In genomic region chr1:74314796-74315195, GRCm38 (mm10) we compare ENCODE assay signal across 28 mouse cellular contexts. TPM values are rescaled to one million over a fixed set of nuclear protein-coding genes. Genes with fewer than 3 reads are reported as not detected.
DNase-seq lines count a peak whose midpoint lies in the region; TF ChIP-seq lines count a peak whose summit lies in the region.
"Had no signal": no experiment of that assay in that cellular context is flagged by ENCODE, and none has a peak within 500 bp of the region (broad histone marks: within the 10 kb centered on the region; RNA-seq: fewer than 3 reads in every experiment).

No protein-coding gene starts in this region.

- TF ChIP-seq CTCF in gastrocnemius, adult 2 months (IDR thresholded peaks at IDR 0.05) = no peak
- no peak for TF ChIP-seq CTCF in heart, adult 2 months (IDR thresholded peaks at IDR 0.05)
- no peak for TF ChIP-seq CTCF in layer of hippocampus, adult 2 months (conservative IDR thresholded peaks at IDR 0.05)

- intact Hi-C loops in gastrocnemius, adult 2 months (cut with DNase I) = no loop called here
- intact Hi-C loops in heart, adult 2 months (cut with DNase I) = loop anchor here (2.0 kb wide), 1 partner anchor 16 kb away; no protein-coding TSS in a partner anchor
- intact Hi-C loops in heart, postnatal 36 days (cut with DNase I) = no loop called here

- peaks cover 8% of the 10 kb centered on the region for H3K4me1 ChIP-seq in heart, adult 2 months (ENCODE audit: control insufficient read depth, insufficient read depth, low read length)
- H3K4me1 ChIP-seq: embryonic facial prominence, embryonic 15.5 days; forebrain, embryonic 12.5 days had no signal

- no peak overlapping the region for H3K9ac ChIP-seq in heart, adult 2 months (ENCODE audit: low read depth, low read length)
- H3K9ac ChIP-seq: embryonic facial prominence, embryonic 13.5 days; embryonic facial prominence, embryonic 15.5 days; forebrain, embryonic 12.5 days had no signal

- no peaks in the 10 kb centered on the region for H3K36me3 ChIP-seq in heart, adult 2 months (ENCODE audit: control insufficient read depth, insufficient read depth, low read length)
- H3K36me3 ChIP-seq: embryonic facial prominence, embryonic 13.5 days; embryonic facial prominence, embryonic 15.5 days; forebrain, embryonic 10.5 days; forebrain, embryonic 12.5 days; G1E had no signal

- H3K4me3 ChIP-seq in gastrocnemius, adult 2 months = no peak overlapping the region
- no peak overlapping the region for H3K4me3 ChIP-seq in heart, adult 2 months
- no peak overlapping the region for H3K4me3 ChIP-seq in layer of hippocampus, adult 2 months
- H3K4me3 ChIP-seq: embryonic facial prominence, embryonic 13.5 days; embryonic facial prominence, embryonic 15.5 days; erythroblast, embryonic 14.5 days; forebrain, embryonic 10.5 days; forebrain, embryonic 12.5 days had no signal

- WGBS in heart, adult 2 months = 60% methylated on average over 3 of the region's 3 CpGs

- TF ChIP-seq EP300 in heart, adult 2 months (IDR thresholded peaks at IDR 0.05; ENCODE audit: insufficient read depth, low read depth, low read length) = no peak

- no peaks in the 10 kb centered on the region for H3K79me2 ChIP-seq in heart, adult 2 months (replicated peaks; ENCODE audit: control insufficient read depth, insufficient read depth, low read length)

- H3K27me3 ChIP-seq in heart, adult 2 months (ENCODE audit: control insufficient read depth, insufficient read depth, low read length) = no peaks in the 10 kb centered on the region
- H3K27me3 ChIP-seq: CH12.LX; embryonic facial prominence, embryonic 13.5 days; embryonic facial prominence, embryonic 15.5 days; forebrain, embryonic 12.5 days; Patski had no signal

- H3K27ac ChIP-seq in gastrocnemius, adult 2 months = peak overlapping the region; percentile 63
- peak overlapping the region; percentile 67 for H3K27ac ChIP-seq in heart, adult 2 months
- peak overlapping the region; percentile 2; the same call in 1 of the 2 replicates for H3K27ac ChIP-seq in layer of hippocampus, adult 2 months
- H3K27ac ChIP-seq: embryonic facial prominence, embryonic 13.5 days; embryonic facial prominence, embryonic 15.5 days; forebrain, embryonic 10.5 days; forebrain, embryonic 12.5 days had no signal

- DNase-seq in gastrocnemius, adult 2 months = no peak
- DNase-seq in gastrocnemius, adult 18-20 months (ENCODE audit: low spot score) = no peak
- DNase-seq in heart, adult 2 months = no peak
- DNase-seq in heart, postnatal 36 days = no peak
- DNase-seq in layer of hippocampus, adult 2 months (ENCODE audit: low spot score in 2 of 2) = no peak
- no peak for DNase-seq in layer of hippocampus, adult 11-12 months (ENCODE audit: low spot score)
- DNase-seq: adrenal gland, adult 8-10 months; adrenal gland, postnatal 14 days; adrenal gland, postnatal 36 days; B cell, adult 2 months; cerebellum, adult 11 months; cerebellum, adult 18-20 months; cerebellum, adult 8-10 months; cerebellum, adult 9-11 months; cerebellum, postnatal 14 days; cerebellum, postnatal 36 days; embryo, embryonic 11 days had no signal

- TF ChIP-seq POLR2A in heart, adult 2 months (IDR thresholded peaks at IDR 0.05; ENCODE audit: insufficient read depth, low read depth, low read length) = no peak

RNA-seq across cellular contexts. Expression of gene Tmbim1, which starts 9.4 kb away (rescaled TPM):
- 10 to 100 TPM; 35.2 to 35.4 TPM for total RNA-seq in gastrocnemius, adult 2 months (2021)
- 10 to 100 TPM; 29.0 to 42.2 TPM for total RNA-seq in gastrocnemius, adult 18-20 months (2021)
- 10 to 100 TPM; 41.3 to 48.1 TPM for total RNA-seq in heart, adult 2 months (2021)
- 97.1 and 148 TPM in 2 replicates for polyA plus RNA-seq in heart, adult 2 months (2012; rRNA removed)
- 10 to 100 TPM; 45.8 to 50.5 TPM for total RNA-seq in heart, postnatal 36 days (2021)
- 10 to 100 TPM; 23.3 to 23.9 TPM for total RNA-seq in layer of hippocampus, adult 2 months (2021)

RNA-seq across cellular contexts. Expression of gene Pnkd, which starts 30.1 kb away (rescaled TPM):
- 10 to 100 TPM; 45.4 to 70.5 TPM for total RNA-seq in gastrocnemius, adult 2 months (2021)
- total RNA-seq in gastrocnemius, adult 18-20 months (2021) = 10 to 100 TPM; 54.0 to 63.3 TPM
- total RNA-seq in heart, adult 2 months (2021) = 100 to 1,000 TPM; 126 to 140 TPM
- polyA plus RNA-seq in heart, adult 2 months (2012; rRNA removed) = 104 and 113 TPM in 2 replicates
- total RNA-seq in heart, postnatal 36 days (2021) = 100 to 1,000 TPM; 145 to 159 TPM
- 100 to 1,000 TPM; 171 to 185 TPM for total RNA-seq in layer of hippocampus, adult 2 months (2021)

RNA-seq across cellular contexts. Expression of gene Aamp, which starts 30.3 kb away (rescaled TPM):
- total RNA-seq in gastrocnemius, adult 2 months (2021) = 10 to 100 TPM; 69.4 to 76.1 TPM
- total RNA-seq in gastrocnemius, adult 18-20 months (2021) = 10 to 100 TPM; 74.4 to 77.1 TPM
- 100 to 1,000 TPM in 1 of 2 experiments, 10 to 100 TPM in 1; 89.3 to 100 TPM for total RNA-seq in heart, adult 2 months (2021)
- polyA plus RNA-seq in heart, adult 2 months (2012; rRNA removed) = 116 and 135 TPM in 2 replicates
- 100 to 1,000 TPM; 102 to 104 TPM for total RNA-seq in heart, postnatal 36 days (2021)
- total RNA-seq in layer of hippocampus, adult 2 months (2021) = 100 to 1,000 TPM; 153 to 155 TPM

RNA-seq across cellular contexts. Expression of gene Gpbar1, which starts 36.4 kb away (rescaled TPM):
- total RNA-seq in gastrocnemius, adult 2 months (2021) = not detected
- not detected for total RNA-seq in gastrocnemius, adult 18-20 months (2021)
- not detected for total RNA-seq in heart, adult 2 months (2021)
- polyA plus RNA-seq in heart, adult 2 months (2012; rRNA removed) = 0.14 and 0.15 TPM in 2 replicates
- not detected for total RNA-seq in heart, postnatal 36 days (2021)
- total RNA-seq in layer of hippocampus, adult 2 months (2021) = not detected
- total RNA-seq: adrenal gland, adult 18-20 months; adrenal gland, adult 8-10 months; adrenal gland, postnatal 14 days; adrenal gland, postnatal 36 days; CH12.LX; common myeloid progenitor, adult 5-6 weeks had no signal
- polyA plus RNA-seq: embryonic facial prominence, embryonic 15.5 days; erythroblast, embryonic 14.5 days; G1E had no signal

RNA-seq across cellular contexts. Expression of gene Catip, which starts 47.1 kb away (rescaled TPM):
- total RNA-seq in gastrocnemius, adult 2 months (2021) = under 1 TPM in 1 of 2 experiments, not detected in 1; 0.13 TPM
- total RNA-seq in gastrocnemius, adult 18-20 months (2021) = under 1 TPM in 1 of 2 experiments, not detected in 1; 0.11 TPM
- under 1 TPM; 0.29 to 0.34 TPM for total RNA-seq in heart, adult 2 months (2021)
- 1.1 and 2.3 TPM in 2 replicates for polyA plus RNA-seq in heart, adult 2 months (2012; rRNA removed)
- total RNA-seq in heart, postnatal 36 days (2021) = under 1 TPM; 0.19 to 0.41 TPM
- 1 to 10 TPM; 1.1 to 1.8 TPM for total RNA-seq in layer of hippocampus, adult 2 months (2021)
- total RNA-seq: common myeloid progenitor, adult 5-6 weeks had no signal
- polyA plus RNA-seq: activated CD4-positive, CD25-positive, alpha-beta regulatory T cell, adult 4 months; erythroblast, embryonic 14.5 days; G1E had no signal

Comparison
In these comparisons a context has a peak if more than half of its experiments do, and no peak if none do; other contexts are left out.
1. H3K27ac ChIP-seq: peak in every context shown above with its lines; median percentile 67 in heart, adult 2 months; 63 in gastrocnemius, adult 2 months; 2 in layer of hippocampus, adult 2 months.